Mouse (Mus musculus) midbrain, embryonic 15.5 days (tissue): ENCODE data around the gene Nfx1. TPM values are rescaled to one million over a fixed set of nuclear protein-coding genes. Genes with fewer than 3 reads are reported as not detected.
A peak's percentile ranks its signal among the peaks of the same experiment; 100 is the strongest.

Experiments used
- ATAC-seq: fragments of 200-750 bp; cut with Nextera tagmentation; replicated peaks from 2 replicates; pipeline ENCODE4 v1.8.0; 2017; ENCODE audit warnings: moderate TSS enrichment
- H3K27ac ChIP-seq: fragments of 300-500 bp; sonication (generic); 2 replicates; pipeline ENCODE4 v1.5.1; 2015; ENCODE audit warnings: mild to moderate bottlenecking, inconsistent platforms
- H3K27me3 ChIP-seq: fragments of 300-500 bp; sonication (generic); replicated peaks from 2 replicates; pipeline ENCODE4 v1.6.1; 2015; ENCODE audit warnings: inconsistent platforms
- H3K36me3 ChIP-seq: fragments of 300-500 bp; sonication (generic); replicated peaks from 2 replicates; pipeline ENCODE4 v1.6.1; 2015; ENCODE audit warnings: inconsistent platforms
- H3K4me1 ChIP-seq: fragments of 300-500 bp; sonication (generic); 2 replicates; pipeline ENCODE4 v1.6.1; 2015; ENCODE audit warnings: inconsistent platforms
- H3K4me2 ChIP-seq: fragments of 300-500 bp; sonication (generic); 2 replicates; pipeline ENCODE4 v1.6.1; 2015; ENCODE audit warnings: inconsistent platforms, mild to moderate bottlenecking, moderate library complexity
- H3K4me3 ChIP-seq: fragments of 300-500 bp; sonication (generic); 2 replicates; pipeline ENCODE4 v1.5.1; 2015; ENCODE audit warnings: mild to moderate bottlenecking, inconsistent platforms
- H3K9ac ChIP-seq: fragments of 300-500 bp; sonication (generic); 2 replicates; pipeline ENCODE4 v1.6.1; 2015; ENCODE audit warnings: mild to moderate bottlenecking, inconsistent platforms
- H3K9me3 ChIP-seq: fragments of 300-500 bp; sonication (generic); 2 replicates; pipeline ENCODE4 v1.6.1; 2016; ENCODE audit warnings: inconsistent platforms
- WGBS: fragments of 180-500 bp; shearing (Covaris S2); methylation state at CpG from one replicate; pipeline ENCODE4 v1.1.7; 2015; ENCODE audit warnings: mixed read lengths; 5-methylcytosine and 5-hydroxymethylcytosine counted together
- polyA plus RNA-seq: library from polyadenylated mRNA; unstranded; fragments of >200 nt; fragmentation: Nextera tagmentation; extraction: Ambion mirVana; gene quantifications from 2 replicates; pipeline ENCODE4 v1.2.1, GENCODE M21; 2015

Nfx1 gene
- polyA plus RNA-seq, 1 experiment from 2014 or later, result 121 TPM

DNA sequence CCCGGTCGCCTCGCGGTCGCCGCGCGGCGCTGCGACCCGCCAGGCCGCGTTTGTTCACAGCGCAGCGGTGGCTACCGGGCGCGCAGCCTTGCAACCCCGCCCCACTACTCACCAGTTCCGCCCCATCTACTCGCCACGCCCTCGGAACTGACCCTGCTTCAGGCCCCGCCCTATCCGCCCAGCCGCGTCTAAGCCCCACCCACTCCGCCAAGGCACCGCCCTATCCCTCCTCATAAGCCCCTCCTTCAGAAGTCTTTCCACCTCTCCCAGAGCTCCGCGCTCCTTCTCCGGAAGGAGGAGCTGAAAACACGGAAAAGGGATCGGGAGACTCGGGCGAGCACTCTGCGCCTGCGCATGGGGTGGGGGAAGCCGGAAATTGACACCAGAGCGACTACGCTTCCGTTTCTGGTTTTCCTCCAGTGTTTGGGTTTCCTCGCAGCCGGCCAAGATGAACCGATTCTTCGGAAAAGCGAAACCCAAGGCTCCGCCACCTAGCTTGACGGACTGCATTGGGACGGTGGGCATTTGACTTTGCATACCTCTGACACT lies 22.5 kb upstream of the Nfx1 start, which contains the start of the genes Bag1 and Chmp5:
Bag1 (minus strand) TSS at position 135 of the 549 bp plus-strand sequence.
Chmp5 (plus strand) TSS at position 248 of the 549 bp plus-strand sequence.
- peaks cover 32% of the 10 kb centered on the region for H3K4me1 ChIP-seq
- WGBS, result 0% methylated on average over 50 of the region's 50 CpGs
- H3K9ac ChIP-seq, result peak within 1 kb of the TSS; percentile 68
- H3K36me3 ChIP-seq, result peaks cover 29% of the 10 kb centered on the region
- ATAC-seq, result peak; percentile 97
- no peaks in the 10 kb centered on the region for H3K9me3 ChIP-seq
- peak within 1 kb of the TSS; percentile 63 for H3K4me3 ChIP-seq
- H3K27me3 ChIP-seq, result no peaks in the 10 kb centered on the region
- H3K27ac ChIP-seq, result peak within 1 kb of the TSS; percentile 77
- peak within 1 kb of the TSS; percentile 82 for H3K4me2 ChIP-seq

DNA sequence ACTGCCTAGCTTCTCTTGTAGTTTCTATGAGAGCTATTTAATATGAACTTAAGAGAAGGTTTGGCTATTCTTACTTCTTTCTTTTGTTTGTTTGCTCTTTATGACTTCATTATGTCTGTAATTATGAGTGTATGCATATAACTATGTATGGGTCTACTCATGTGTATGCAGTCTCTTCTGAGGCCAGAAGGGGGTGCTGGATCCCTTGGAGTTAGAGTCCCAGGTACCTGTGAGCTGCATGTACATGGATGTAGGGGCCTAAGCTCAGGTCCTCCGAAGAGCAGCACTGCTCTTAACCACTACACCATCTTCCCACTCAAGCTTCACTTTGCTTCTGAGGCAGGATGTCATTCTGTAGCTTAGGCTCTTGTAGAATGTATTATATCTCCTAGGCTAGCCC lies 17.2 kb upstream of the Nfx1 start:
- Histone ChIP-seq H3K27ac (no peak overlapping the region), H3K4me3 (no peak overlapping the region), H3K27me3 (no peaks in the 10 kb centered on the region), H3K9ac (no peak overlapping the region), H3K4me2 (no peak overlapping the region), H3K9me3 (no peaks in the 10 kb centered on the region), H3K4me1 (peaks cover 14% of the 10 kb centered on the region), H3K36me3 (peaks cover 51% of the 10 kb centered on the region)
- ATAC-seq, result no peak
- 97% methylated on average over 1 of the region's 1 CpGs for WGBS

DNA sequence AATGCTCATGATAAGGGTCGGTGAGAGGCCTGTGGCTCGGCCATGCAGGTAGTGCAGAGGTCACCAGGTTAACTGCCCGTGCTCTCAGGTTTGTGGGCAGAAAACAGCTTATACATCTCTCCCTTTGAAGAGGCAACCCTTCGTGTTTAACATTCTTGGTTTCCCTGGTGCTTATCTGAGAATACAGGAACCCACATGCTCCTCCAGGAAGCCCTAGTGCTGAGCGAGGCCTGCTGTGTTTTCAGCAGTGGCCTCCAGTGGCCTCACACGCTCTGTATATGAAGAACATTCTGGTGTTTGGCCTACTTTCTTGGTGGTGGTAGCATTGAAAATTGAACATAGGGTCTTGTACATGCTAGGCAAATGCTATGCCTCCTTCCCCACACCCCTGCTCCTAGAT lies 14.8 kb upstream of the Nfx1 start:
- ATAC-seq, result no peak

DNA sequence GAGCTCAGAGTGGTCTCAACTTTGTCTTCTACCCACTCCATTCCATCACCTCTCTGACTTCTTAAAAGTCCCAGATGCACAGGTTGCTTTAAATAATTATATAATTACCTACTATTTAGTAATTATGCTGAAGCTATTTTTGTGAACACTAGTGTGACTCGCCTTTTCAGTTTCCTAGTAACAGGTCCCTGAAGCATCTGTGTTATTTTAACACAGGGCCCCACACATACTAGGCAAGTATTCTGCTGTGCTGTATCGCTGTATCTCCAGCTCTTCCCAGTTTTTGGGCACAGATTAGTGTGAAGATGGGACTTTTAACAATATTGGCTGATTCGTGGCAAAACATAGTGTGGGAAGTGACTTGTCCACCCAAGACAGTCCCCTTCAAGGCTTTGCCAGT lies 7.2 kb upstream of the Nfx1 start:
- Histone ChIP-seq H3K9ac (no peak overlapping the region), H3K4me3 (no peak overlapping the region), H3K9me3 (no peaks in the 10 kb centered on the region), H3K4me2 (no peak overlapping the region), H3K36me3 (peaks cover 61% of the 10 kb centered on the region), H3K27ac (no peak overlapping the region), H3K4me1 (no peaks in the 10 kb centered on the region), H3K27me3 (no peaks in the 10 kb centered on the region)
- 92% methylated on average over 3 of the region's 3 CpGs for WGBS
- no peak for ATAC-seq

More for the DNA sequence above, 14.8 kb upstream of the Nfx1 start:
- Histone ChIP-seq H3K4me2 (no peak overlapping the region), H3K27ac (no peak overlapping the region), H3K36me3 (peaks cover 60% of the 10 kb centered on the region), H3K4me1 (no peaks in the 10 kb centered on the region), H3K9me3 (no peaks in the 10 kb centered on the region), H3K4me3 (no peak overlapping the region), H3K27me3 (no peaks in the 10 kb centered on the region), H3K9ac (no peak overlapping the region)
- 94% methylated on average over 6 of the region's 6 CpGs for WGBS

DNA sequence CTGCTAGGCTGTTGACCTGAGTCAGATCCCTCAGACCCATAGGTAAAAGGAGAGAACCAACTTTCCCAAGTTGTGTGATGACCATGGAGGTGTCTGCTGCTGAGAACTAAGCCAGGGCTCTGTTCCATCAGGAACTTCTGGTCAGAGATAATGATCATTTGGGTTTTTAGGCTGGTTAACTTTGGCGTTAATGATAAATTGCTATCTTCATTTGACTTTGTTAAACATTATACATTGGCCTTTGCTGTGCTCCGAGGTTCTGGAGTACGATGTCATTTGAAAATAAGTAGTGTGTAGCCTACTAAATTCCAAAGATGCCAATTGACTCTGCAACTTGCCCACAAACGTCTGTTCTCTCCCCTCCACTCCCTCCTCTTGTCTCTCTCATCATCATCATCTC lies 1.5 kb upstream of the Nfx1 start:
- Histone ChIP-seq H3K9me3 (no peaks in the 10 kb centered on the region), H3K9ac (no peak overlapping the region), H3K4me3 (no peak overlapping the region), H3K27me3 (no peaks in the 10 kb centered on the region), H3K4me2 (no peak overlapping the region), H3K36me3 (peaks cover 22% of the 10 kb centered on the region), H3K27ac (no peak overlapping the region), H3K4me1 (peaks cover 24% of the 10 kb centered on the region)
- no peak for ATAC-seq
- 86% methylated on average over 4 of the region's 4 CpGs for WGBS

DNA sequence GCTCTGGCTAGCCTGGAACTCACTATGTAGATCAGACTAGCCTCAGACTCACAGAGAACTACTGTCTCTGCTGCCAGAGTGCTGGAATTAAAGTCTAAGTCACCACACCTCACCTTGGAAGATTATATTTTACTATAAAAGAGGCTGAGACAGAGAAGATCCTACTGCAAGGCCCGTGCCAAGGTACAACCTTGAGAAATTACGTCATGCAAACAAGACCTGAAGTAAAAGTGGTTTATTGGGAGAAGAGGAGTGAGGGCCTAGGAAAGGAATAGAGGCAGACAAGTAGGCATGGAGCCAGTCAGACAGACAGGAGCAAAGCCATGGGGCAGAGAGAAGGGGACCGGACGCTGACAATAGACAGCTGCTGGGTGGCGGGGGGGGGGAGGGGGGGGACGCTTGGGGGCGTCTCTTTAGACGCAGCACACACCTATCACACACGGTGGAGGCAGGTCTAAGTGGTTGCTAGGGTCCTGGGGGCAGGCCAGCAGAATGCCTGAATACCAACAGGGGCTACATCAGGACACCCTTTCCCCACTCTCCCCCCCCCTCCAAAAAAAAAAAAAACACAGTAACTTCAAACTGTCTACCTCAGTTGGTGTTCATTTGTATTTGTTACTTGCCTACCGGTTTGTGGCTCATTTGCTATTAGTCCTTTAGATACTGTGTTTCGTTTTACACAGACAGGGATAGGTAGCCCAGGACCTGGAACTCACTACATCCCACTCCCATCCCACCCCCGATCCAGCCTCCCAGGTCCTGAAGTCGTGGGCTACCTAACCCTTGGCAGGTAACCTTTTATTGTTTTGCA lies 720 bp upstream of the Nfx1 start:
- Histone ChIP-seq H3K4me3 (peak overlapping the region; percentile 98), H3K4me1 (peaks cover 24% of the 10 kb centered on the region), H3K9ac (peak overlapping the region; percentile 79), H3K4me2 (peak overlapping the region; percentile 73), H3K9me3 (no peaks in the 10 kb centered on the region), H3K27me3 (no peaks in the 10 kb centered on the region), H3K36me3 (peaks cover 18% of the 10 kb centered on the region), H3K27ac (peak overlapping the region; percentile 95)
- peak; percentile 66 for ATAC-seq
- WGBS, result 11% methylated on average over 13 of the region's 13 CpGs

DNA sequence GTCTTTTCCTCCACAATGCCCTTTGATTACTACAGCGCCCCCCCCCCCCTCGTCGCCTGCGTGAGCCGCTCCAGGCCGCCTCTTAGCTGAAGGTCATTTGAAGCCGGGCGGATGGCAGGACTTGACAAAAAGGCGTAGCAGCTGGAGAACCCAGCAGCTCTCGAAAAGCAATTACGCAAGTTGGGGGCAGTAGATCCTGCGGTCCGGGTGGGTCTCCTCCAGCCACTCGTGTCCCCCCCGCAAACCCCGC lies 189 bp upstream of the Nfx1 start:
- Histone ChIP-seq H3K4me3 (peak overlapping the region; percentile 98), H3K9ac (peak overlapping the region; percentile 79), H3K27ac (peak overlapping the region; percentile 95), H3K36me3 (peaks cover 18% of the 10 kb centered on the region), H3K9me3 (no peaks in the 10 kb centered on the region), H3K27me3 (no peaks in the 10 kb centered on the region), H3K4me1 (peaks cover 24% of the 10 kb centered on the region), H3K4me2 (peak overlapping the region; percentile 73)
- 2% methylated on average over 16 of the region's 16 CpGs for WGBS
- no peak for ATAC-seq

DNA sequence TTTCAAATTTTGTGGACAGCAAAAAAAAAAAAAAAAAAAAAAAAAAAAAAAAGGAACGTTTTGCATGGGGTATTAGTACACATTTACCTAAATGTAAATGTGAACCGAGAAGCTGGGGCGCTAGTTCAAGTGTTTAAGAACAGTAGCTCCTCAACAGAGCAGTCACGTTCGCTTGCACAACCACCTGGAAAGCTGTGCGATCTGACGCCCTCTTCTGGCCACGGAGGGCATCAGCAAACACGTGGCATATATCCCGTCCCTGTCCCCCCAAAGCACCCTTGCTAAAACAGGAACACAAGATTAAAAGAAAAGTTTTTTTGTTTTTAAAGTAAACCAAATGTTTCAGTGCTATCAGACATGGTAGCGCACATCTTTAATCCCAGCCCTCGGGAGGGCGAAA lies 1.0 kb downstream of the Nfx1 start:
- Histone ChIP-seq H3K4me1 (peaks cover 24% of the 10 kb centered on the region), H3K4me2 (peak overlapping the region; percentile 73), H3K9me3 (no peaks in the 10 kb centered on the region), H3K9ac (peak overlapping the region; percentile 79), H3K4me3 (peak overlapping the region; percentile 98), H3K36me3 (peaks cover 8% of the 10 kb centered on the region; the same call in 1 of the 2 replicates), H3K27me3 (no peaks in the 10 kb centered on the region), H3K27ac (peak overlapping the region; percentile 95; the same call in 1 of the 2 replicates)
- no peak for ATAC-seq
- WGBS, result 25% methylated on average over 13 of the region's 13 CpGs

DNA sequence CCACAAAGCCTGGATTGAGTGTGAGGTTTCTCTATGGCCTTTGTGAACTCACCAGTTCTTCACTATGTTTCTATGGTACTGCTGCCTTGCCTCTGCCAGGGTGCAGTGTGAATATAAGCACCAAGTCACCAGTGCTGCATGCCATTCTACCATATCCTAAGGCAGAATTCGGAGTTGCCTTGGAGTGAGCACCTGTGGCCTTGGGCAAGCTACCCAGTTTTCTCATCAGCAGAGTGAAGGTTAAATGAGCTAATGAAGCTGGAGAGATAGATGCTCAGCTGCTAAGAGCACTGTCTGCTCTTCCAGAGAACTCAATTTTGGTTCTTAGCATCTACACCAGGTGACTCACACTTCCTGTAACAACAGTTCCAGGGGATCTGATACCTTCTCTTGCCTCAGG lies 3.3 kb downstream of the Nfx1 start:
- ATAC-seq, result no peak
- Histone ChIP-seq H3K27ac (no peak overlapping the region), H3K4me1 (peaks cover 24% of the 10 kb centered on the region), H3K9ac (no peak overlapping the region), H3K4me2 (no peak overlapping the region), H3K27me3 (no peaks in the 10 kb centered on the region), H3K36me3 (peaks cover 16% of the 10 kb centered on the region), H3K9me3 (no peaks in the 10 kb centered on the region), H3K4me3 (no peak overlapping the region)
- WGBS, result 100% methylated on average over 1 of the region's 1 CpGs

DNA sequence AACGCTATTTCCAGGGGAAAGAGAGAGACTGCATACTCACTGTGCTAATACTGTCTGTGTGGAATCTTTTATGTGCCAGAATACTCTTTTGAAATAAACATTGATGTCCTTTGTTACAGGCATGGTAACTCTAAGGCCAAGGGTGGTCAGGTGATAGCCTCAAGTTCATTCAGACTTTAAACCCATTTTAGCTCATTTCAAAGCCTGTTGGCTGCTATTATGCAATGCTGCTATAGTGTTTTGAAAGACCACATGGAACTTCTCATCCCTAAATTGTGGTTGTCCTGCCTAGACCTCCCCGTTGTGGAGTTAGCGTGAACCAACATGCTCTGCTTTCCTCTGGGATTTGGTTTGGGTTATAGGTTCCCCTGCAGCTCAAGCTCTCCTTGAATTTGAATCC lies 5.0 kb downstream of the Nfx1 start:
- Histone ChIP-seq H3K9me3 (no peaks in the 10 kb centered on the region), H3K27me3 (no peaks in the 10 kb centered on the region), H3K27ac (no peak overlapping the region), H3K4me3 (no peak overlapping the region), H3K4me1 (peaks cover 15% of the 10 kb centered on the region), H3K9ac (no peak overlapping the region), H3K4me2 (no peak overlapping the region), H3K36me3 (peaks cover 23% of the 10 kb centered on the region)
- WGBS, result 91% methylated on average over 3 of the region's 3 CpGs
- no peak for ATAC-seq

DNA sequence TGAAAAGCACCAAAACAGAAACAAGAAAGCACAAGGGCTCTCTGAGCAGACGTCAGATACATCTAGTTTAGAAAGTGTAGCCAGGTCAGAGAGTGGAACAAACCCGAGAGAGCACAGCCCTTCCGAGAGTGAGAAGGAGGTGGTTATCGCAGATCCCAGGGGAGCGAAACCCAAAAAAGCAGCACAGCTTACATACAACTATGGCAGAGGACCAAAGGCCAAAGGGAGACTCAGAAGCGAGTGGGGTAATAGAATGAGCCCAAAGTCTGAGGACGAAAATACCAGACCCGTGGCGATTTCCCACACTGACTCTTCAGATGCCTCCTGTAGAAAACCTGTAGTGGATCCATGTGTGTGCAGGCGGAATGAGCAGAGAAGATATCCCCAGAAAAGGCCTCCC lies 5.9 kb downstream of the Nfx1 start:
- H3K4me3 ChIP-seq, result no peak overlapping the region
- peaks cover 24% of the 10 kb centered on the region for H3K36me3 ChIP-seq
- no peak for ATAC-seq

DNA sequence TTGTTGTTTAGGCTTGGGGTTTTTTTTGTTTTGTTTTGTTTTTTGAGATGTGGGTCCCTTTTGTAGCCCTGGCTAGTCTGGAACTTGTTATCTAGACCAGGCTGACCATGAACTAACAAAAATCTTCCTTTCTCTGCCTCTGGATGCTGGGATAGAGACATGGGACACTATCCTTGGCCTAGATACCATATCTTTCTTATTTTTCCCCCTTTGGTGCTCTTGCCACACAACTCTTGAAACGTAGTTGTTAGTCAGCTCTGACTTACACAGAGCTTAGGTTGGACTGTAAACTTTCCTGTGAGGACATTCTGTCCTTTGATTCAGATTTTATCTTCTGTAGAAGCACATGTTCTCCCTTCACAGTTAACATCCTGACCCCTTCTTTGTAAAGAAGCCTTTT lies 8.7 kb downstream of the Nfx1 start:
- H3K4me2 ChIP-seq, result no peak overlapping the region
- ATAC-seq, result no peak
- H3K27me3 ChIP-seq, result no peaks in the 10 kb centered on the region
- H3K9me3 ChIP-seq, result no peaks in the 10 kb centered on the region
- WGBS, result 90% methylated on average over 1 of the region's 1 CpGs
- no peak overlapping the region for H3K9ac ChIP-seq
- no peaks in the 10 kb centered on the region for H3K4me1 ChIP-seq
- H3K36me3 ChIP-seq, result peaks cover 29% of the 10 kb centered on the region
- no peak overlapping the region for H3K4me3 ChIP-seq
- H3K27ac ChIP-seq, result no peak overlapping the region

More for the DNA sequence above, 5.9 kb downstream of the Nfx1 start:
- peaks cover 15% of the 10 kb centered on the region for H3K4me1 ChIP-seq
- 91% methylated on average over 10 of the region's 10 CpGs for WGBS
- no peak overlapping the region for H3K9ac ChIP-seq
- no peak overlapping the region for H3K27ac ChIP-seq
- no peaks in the 10 kb centered on the region for H3K27me3 ChIP-seq
- no peak overlapping the region for H3K4me2 ChIP-seq
- H3K9me3 ChIP-seq, result no peaks in the 10 kb centered on the region

DNA sequence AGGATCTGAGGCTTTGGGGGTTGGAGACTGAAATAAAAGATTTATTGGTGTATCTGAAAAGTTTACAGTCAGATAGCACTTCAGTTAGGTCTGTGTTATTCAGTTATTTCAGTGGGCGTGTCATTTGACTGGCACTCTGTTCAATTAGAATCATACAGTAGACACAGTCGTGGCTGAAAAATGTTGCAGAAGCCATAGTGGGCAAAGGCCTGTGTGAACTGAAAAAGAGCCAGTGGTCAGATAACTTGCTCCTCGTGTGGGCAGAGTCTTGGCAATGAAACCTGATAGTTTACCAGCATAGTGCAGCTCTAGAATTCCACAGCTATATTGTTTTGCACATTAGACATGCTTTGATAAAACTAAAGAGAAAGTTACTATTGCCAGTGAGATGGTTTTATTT lies 11.8 kb downstream of the Nfx1 start:
- 87% methylated on average over 3 of the region's 3 CpGs for WGBS
- peaks cover 43% of the 10 kb centered on the region for H3K36me3 ChIP-seq
- no peaks in the 10 kb centered on the region for H3K9me3 ChIP-seq
- no peak overlapping the region for H3K4me3 ChIP-seq
- H3K27ac ChIP-seq, result no peak overlapping the region
- H3K4me1 ChIP-seq, result no peaks in the 10 kb centered on the region
- H3K4me2 ChIP-seq, result no peak overlapping the region
- no peak for ATAC-seq
- no peak overlapping the region for H3K9ac ChIP-seq
- no peaks in the 10 kb centered on the region for H3K27me3 ChIP-seq
